Mouse (Mus musculus) embryonic fibroblast, embryonic 13.5 days (primary cell): ENCODE results near the gene Tcp11l2.

Source experiments
- CTCF ChIP-seq: IDR thresholded peaks from 2 replicates; pipeline ENCODE4 v1.5.1; 2011; ENCODE audit warnings: mild to moderate bottlenecking, control low read depth, low read length, moderate library complexity, borderline replicate concordance; ENCODE audit not compliant: insufficient read depth
- POLR2A ChIP-seq: IDR thresholded peaks from 2 replicates; pipeline ENCODE4 v1.6.1; 2011; ENCODE audit warnings: low read depth, mild to moderate bottlenecking, control low read depth, low read length, moderate library complexity

DNA sequence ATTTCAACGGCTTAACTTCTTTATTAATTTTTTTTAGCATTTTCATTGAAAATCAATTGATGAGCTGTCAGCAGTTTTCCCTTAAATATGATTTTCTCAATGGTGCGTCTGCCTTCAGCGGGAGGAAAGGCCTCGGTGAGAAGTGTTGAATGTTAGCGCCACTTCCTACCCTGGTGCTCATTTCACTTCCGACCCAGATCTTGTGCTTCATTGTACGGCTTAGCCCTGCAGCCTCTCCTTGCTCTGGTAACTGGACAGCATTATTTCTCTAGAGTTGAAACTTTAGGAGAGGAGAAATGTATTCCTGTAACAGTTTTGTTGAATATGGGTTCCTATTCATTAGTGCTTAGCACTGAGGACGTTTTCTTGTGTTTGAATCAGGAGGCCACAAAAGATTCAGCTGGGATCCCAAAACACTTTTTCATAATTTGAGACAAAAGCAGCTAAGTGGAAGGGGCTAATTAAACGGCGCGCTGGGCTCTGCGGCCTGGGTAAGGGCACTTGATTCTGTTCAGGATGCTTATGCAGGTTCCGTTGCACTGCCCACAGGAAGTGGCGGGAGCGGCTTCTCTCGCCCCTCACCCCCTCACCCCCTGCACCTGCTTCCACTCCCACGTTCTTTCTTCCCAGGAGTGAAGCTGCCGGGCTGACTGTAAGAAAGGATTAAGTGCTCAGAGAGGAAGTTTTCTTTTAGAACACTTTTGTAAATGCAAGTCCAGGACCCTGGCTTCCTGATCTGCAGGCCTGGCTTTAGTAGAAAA, 81.8 kb downstream of the Tcp11l2 start:
- no peak for TF ChIP-seq POLR2A
- TF ChIP-seq CTCF = no peak
